Mouse (Mus musculus) testis, adult 2 months (tissue): ENCODE data around the gene Ripor3.

ENCODE experiments used
- CTCF ChIP-seq: fragments of 200-500 bp; IDR thresholded peaks from 2 replicates; pipeline ENCODE4 v1.5.1; 2012; ENCODE audit warnings: low read depth, mild to moderate bottlenecking, inconsistent platforms, low read length, moderate library complexity; ENCODE audit not compliant: control insufficient read depth, insufficient read depth, insufficient replicate concordance
- POLR2A ChIP-seq: fragments of 200-500 bp; IDR thresholded peaks from 2 replicates; pipeline ENCODE4 v1.6.1; 2012; ENCODE audit warnings: low read depth, mild to moderate bottlenecking, inconsistent platforms, low read length, moderate library complexity; ENCODE audit not compliant: control insufficient read depth

- no peak for TF ChIP-seq CTCF
- TF ChIP-seq POLR2A = no peak
Measured at GRCm38 (mm10) chr2:167930975-167931374, 79.4 kb downstream of the Ripor3 start.
